Mouse (Mus musculus) thymus, adult 2 months (tissue): ENCODE measurements around the gene 4930572O03Rik.
"Not testable (repeated sequence)": the region's sequence is repeated elsewhere in the genome, so short reads cannot be mapped to it uniquely, and the experiment has no call there.

Experiments
- CTCF ChIP-seq: fragments of 200-500 bp; IDR thresholded peaks from 2 replicates; pipeline ENCODE4 v1.5.1; 2012; ENCODE audit warnings: mild to moderate bottlenecking, control low read depth, low read length, moderate library complexity, borderline replicate concordance; ENCODE audit not compliant: control insufficient read depth, poor library complexity, insufficient read depth; ENCODE audit errors: extremely low read depth
- POLR2A ChIP-seq: fragments of 200-500 bp; IDR thresholded peaks from 2 replicates; pipeline ENCODE4 v1.6.1; 2012; ENCODE audit warnings: mild to moderate bottlenecking, low read length, control low read depth, moderate library complexity; ENCODE audit not compliant: control insufficient read depth, poor library complexity, insufficient read depth; ENCODE audit errors: extremely low read depth

- not testable (repeated sequence) for TF ChIP-seq CTCF, POLR2A
These were observed 17.8 kb upstream of the 4930572O03Rik start for GRCm38 (mm10) chr5:15674429-15675244.
